Mouse (Mus musculus) CD4-positive, CD25-positive, alpha-beta regulatory T cell, adult 2 months (primary cell): ENCODE measurements around the gene Lxn.
A peak's percentile ranks its signal among the peaks of the same experiment; 100 is the strongest.

Experiments used
- DNase-seq: peaks from one replicate; pipeline ENCODE4 v3.0.0-alpha.2; 2012; ENCODE audit warnings: low read depth, low spot score

Gene Lxn

DNA sequence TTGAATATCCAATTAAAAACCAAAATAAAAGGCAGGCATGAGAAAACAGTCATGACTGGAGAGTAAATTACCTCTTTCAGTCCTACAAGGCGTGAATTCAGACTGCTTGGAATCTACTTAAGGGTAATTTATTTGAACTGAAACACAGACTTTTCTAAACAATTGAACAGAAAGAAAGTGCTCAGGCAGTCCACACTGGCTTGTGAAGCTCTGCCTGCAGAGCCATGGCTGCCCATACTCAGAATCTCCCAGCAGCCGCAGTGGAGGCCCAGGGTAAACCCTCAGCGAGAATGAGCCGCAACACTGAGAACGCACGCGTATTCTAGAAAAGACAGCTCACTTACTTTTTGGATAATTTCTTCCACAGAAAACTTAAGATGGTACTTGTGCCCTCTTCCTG lies 1.7 kb downstream of the Lxn start:
- DNase-seq: no peak

DNA sequence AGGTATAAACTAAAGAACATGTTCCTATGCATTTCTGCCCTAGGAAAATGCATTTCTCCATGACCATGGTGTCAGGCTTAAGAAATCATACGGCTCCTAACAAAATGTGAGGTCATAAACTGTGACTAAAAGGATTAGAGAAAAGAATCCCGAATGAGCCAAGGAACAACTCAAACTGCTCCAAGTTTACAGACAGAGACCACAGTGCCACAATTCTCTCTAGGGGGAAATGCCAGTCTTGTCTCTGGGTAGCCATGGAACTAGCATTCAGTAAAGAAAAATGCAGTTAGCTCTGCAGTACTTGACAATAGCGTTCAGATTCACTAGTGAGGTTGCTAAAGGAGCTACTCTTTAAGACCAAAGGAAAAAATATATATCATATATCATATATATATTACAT lies 3.8 kb downstream of the Lxn start:
- DNase-seq: no peak

DNA sequence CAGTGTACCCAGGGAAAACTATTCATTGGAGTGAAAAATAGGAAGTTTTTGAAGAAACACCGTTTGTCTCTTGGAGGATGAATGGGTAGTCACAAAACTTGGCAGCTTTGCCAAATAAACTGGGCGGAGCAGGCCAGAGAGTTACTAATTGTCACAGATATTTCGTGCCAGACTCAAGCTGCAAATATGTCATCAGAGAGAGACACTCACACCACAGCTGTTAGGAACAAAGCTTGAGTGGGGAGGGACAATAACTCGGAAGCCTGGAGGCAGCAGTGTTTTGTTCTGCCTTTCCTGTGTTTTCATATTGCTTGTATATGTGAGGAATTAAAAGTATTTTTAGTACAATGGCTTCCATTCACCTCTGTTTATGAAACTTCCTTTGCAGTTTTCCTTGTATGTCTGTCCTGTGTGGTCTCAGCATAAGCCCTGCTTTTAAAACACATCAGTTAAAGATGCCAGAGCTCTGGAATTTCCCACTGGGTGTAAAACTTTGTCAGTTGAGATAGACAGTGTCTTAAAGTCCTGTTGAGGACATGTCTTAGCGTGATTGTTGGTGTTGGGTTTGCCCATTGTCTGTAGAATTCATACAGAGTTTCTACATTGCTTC lies 13.0 kb downstream of the Lxn start:
- no peak for DNase-seq

- DNase-seq: no peak
Observed at GRCm38 (mm10) chr3:67449660-67450059, 14.1 kb downstream of the Lxn start.

DNA sequence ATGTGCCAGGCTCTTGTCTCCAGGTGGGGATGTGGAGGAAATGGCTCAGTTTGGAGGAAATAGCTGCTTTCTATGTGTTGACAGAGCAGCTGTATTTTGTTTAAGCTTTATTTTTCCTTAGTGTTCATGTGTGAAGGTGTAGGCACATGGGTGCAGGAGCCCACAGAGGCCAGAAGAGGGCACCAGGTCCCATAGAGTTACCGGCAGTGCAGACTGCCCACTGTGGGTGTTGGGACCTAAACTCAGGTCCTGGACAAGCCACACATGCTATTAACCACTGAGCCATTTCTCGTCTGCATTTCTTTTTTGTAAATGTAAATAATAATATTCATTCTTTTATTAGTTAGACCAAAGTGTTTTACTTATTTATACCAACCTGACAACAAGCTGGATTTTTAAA lies 16.6 kb downstream of the Lxn start:
- no peak for DNase-seq

GRCm38 (mm10) chr3:67434011-67434410 lies 29.7 kb downstream of the Lxn start:
- no peak for DNase-seq

DNA sequence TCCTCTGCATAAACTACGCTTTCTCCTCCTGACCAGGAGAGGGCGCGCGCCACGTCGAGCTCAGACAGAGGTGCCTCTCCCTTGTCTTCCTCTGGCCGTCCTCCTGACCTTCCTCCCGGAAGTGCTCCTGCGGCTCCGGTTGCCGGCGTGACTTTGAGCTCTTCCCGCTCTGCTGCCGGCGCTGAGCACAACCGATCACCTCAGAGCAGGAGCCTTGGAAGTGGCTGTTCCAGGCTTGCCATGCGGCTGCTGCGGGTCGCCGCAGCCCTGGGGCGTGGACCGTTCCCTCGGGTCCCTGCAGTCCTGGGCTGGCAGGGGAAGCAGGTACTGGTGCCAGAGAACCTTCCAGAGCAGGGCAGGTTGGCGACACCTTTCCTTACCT lies 33.7 kb downstream of the Lxn start, which contains the start of gene Gfm1:
TSS of gene Gfm1 (plus strand) at position 98 of the 382 bp plus-strand sequence.
- DNase-seq: peak; percentile 92

GRCm38 (mm10) chr3:67429338-67429998 lies 34.3 kb downstream of the Lxn start:
- peak; percentile 11 for DNase-seq
